Mouse (Mus musculus) thymus, postnatal 10 days (tissue): ENCODE results near the gene Ptgis.
A peak's percentile ranks its signal among the peaks of the same experiment; 100 is the strongest.

Experiments
- DNase-seq, 2 experiments: peaks; one replicate each; pipeline ENCODE4 v3.0.0; 2021; ENCODE audit warnings: low spot score in 2 of 2

Gene Ptgis

GRCm38 (mm10) chr2:167193361-167193760 lies 47.0 kb downstream of the Ptgis start:
- no peak for DNase-seq

GRCm38 (mm10) chr2:167190076-167190399 lies 50.4 kb downstream of the Ptgis start, which contains the start of gene Kcnb1:
Gene Kcnb1, minus strand, starts transcription at chr2:167190155.
- peak in 1 of 2 experiments; percentile 55 for DNase-seq

- DNase-seq = no peak
These were observed 50.9 kb downstream of the Ptgis start for GRCm38 (mm10) chr2:167189291-167190075.

GRCm38 (mm10) chr2:167188315-167189207 lies 51.8 kb downstream of the Ptgis start:
- DNase-seq = peak; percentile 15 to 53

- DNase-seq = no peak
These were observed 53.3 kb downstream of the Ptgis start for GRCm38 (mm10) chr2:167187119-167187518.

- no peak for DNase-seq
These were observed 53.9 kb downstream of the Ptgis start for GRCm38 (mm10) chr2:167186544-167186943.

- DNase-seq = no peak
These were observed 54.4 kb downstream of the Ptgis start for GRCm38 (mm10) chr2:167186003-167186402.

- no peak for DNase-seq
These were observed 55.0 kb downstream of the Ptgis start for GRCm38 (mm10) chr2:167185432-167185831.

GRCm38 (mm10) chr2:167181662-167182389 lies 58.6 kb downstream of the Ptgis start:
- no peak for DNase-seq

- DNase-seq = no peak
These were observed 59.3 kb downstream of the Ptgis start for GRCm38 (mm10) chr2:167181096-167181495.

- DNase-seq = no peak
These were observed 61.1 kb downstream of the Ptgis start for GRCm38 (mm10) chr2:167179301-167179700.

- no peak for DNase-seq
These were observed 63.2 kb downstream of the Ptgis start for GRCm38 (mm10) chr2:167177231-167177641.

GRCm38 (mm10) chr2:167175284-167175683 lies 65.1 kb downstream of the Ptgis start:
- DNase-seq = no peak

GRCm38 (mm10) chr2:167173051-167173875 lies 67.1 kb downstream of the Ptgis start:
- no peak for DNase-seq

GRCm38 (mm10) chr2:167167515-167168212 lies 72.7 kb downstream of the Ptgis start:
- DNase-seq = no peak

GRCm38 (mm10) chr2:167163600-167163999 lies 76.8 kb downstream of the Ptgis start:
- no peak for DNase-seq

GRCm38 (mm10) chr2:167163134-167163533 lies 77.3 kb downstream of the Ptgis start:
- no peak for DNase-seq

GRCm38 (mm10) chr2:167162516-167163021 lies 77.8 kb downstream of the Ptgis start:
- DNase-seq = no peak

GRCm38 (mm10) chr2:167159721-167160120 lies 80.7 kb downstream of the Ptgis start:
- no peak for DNase-seq

- DNase-seq = no peak
These were observed 81.6 kb downstream of the Ptgis start for GRCm38 (mm10) chr2:167158780-167159179.
